Mouse (Mus musculus) thymus, postnatal 0 days (tissue): ENCODE data around the gene Rufy1. TPM values are rescaled to one million over a fixed set of nuclear protein-coding genes. Genes with fewer than 3 reads are reported as not detected.
A peak's percentile ranks its signal among the peaks of the same experiment; 100 is the strongest.

Experiments used
- DNase-seq: peaks from one replicate; pipeline ENCODE4 v3.0.0-alpha.2; 2015; ENCODE audit warnings: low spot score
- polyA plus RNA-seq: library from polyadenylated mRNA; unstranded; fragments of >200 nt; fragmentation: Nextera tagmentation; extraction: Ambion mirVana; gene quantifications from 2 replicates; pipeline ENCODE4 v1.2.1, GENCODE M21; 2015

Gene Rufy1
- polyA plus RNA-seq, 1 experiment from 2014 or later = 13.6 TPM

DNA sequence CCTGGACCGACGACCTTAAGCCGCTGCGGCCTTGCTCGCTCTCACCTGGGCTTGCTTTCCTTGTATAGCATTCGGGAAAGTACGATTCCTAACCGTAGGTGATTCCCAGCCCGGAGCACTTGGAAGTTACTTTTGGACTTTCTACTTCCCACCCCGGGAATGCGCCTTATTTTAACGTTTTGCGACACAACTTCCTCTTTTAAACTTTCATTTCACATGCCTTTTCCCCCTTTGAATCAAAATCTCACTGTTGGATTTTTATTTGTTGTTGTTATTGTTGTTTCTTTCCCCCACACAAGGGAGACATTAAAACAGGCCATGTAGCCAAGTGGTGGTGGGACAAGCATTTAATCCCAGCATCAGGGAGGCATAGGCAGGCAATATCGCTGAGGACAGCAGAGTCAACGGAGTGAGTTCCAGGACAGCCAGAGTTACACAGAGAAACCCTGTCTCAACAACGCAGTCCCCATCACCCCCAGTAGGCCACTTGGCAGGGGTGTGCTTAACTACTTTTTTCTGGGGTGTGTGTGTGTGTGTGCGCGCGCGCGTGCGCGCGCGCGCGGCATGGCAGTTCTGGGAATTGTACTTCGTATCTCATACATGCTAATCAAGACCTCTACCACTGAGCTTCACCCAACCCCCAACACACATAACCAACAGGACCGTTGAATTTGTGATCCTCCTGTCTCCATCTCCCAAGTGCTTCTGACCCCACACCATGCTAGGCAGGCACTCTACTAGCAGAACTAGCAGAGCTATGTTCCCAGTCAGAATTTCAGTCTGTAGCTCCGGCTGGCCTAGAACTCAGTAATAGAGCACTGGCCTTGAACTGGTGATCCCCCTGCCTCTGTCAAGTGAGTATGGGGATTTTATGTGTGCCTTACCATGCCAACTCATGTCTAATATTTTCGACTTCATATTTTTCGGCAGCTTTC lies 476 bp upstream of the Rufy1 start:
- peak; percentile 47 for DNase-seq

DNA sequence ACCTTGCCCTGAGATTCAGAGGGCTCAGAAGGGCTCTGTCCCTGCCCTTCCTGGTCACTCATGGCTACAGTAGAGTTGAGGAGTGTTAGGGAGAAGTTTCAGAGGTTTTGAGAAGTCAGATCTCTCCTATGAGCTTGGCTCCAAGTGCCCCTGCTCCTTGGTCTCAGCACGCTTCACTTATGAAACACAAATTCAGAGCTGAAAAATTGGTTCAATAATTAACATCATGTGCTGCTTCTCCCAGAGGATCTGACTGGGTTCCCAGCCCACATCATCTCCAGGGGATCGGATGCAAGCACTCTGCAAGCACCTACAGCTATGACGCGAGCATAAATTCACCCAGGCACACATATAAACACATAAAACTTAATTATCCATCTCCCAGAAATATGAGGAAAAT lies 4.9 kb downstream of the Rufy1 start:
- DNase-seq = no peak

DNA sequence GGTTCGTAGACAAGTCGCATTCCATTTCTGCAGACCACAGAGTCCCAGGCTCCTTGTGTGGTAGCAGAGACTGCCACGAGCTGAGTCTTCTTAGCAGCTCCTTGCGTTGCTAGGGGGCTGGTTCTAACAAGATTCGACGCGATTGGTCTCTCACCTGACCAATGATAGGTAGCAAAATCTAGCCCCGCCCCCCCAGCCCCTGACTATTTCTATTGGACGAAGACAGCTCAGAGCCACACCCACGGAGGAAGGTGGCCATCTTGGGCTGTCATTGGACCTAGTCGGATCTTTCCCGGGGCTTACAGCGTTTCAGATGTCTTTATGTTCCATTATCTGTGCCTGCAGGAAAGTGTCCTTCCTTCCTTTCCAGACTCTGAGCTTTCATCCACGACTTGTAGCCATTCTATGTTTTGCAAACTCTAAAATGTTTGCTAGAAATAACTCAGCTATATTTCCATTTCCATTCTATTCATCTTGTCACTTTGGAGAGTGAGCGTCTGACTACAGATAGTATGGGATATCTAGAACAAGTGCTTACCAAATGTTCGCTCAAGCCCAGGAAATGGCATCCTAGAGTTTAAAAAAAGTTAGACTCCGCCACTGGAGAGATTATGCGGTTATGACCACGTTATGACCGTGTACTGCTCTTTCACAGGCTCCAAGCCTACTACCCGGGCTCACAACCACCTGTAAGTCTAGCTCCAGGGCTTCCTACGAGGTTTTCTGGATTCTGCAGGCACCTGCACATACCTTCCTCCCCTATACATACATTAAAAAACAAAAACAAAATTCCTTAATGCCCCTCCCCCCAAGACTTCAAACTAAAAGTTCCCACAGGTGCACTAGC lies 8.8 kb downstream of the Rufy1 start:
- DNase-seq = peak; percentile 88

DNA sequence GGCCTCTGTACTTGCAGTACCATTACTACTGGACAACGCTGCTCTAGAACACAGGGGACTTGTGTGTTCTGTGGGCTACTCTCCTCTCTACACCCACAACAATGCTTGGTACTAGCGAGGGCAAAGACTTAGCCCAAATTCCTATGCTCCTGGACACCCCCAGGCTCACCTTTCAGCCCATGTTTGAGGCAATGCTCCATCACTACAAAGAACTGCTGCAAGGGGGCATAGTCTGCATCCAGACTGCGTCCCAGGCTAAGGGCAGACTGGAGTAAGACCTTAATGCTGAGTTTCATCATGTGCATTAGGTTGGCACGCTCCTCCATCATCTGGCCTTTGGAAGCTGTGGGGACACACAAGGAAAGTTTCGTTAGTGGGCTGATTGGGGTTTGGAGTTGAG lies 9.5 kb downstream of the Rufy1 start:
- DNase-seq = no peak

DNA sequence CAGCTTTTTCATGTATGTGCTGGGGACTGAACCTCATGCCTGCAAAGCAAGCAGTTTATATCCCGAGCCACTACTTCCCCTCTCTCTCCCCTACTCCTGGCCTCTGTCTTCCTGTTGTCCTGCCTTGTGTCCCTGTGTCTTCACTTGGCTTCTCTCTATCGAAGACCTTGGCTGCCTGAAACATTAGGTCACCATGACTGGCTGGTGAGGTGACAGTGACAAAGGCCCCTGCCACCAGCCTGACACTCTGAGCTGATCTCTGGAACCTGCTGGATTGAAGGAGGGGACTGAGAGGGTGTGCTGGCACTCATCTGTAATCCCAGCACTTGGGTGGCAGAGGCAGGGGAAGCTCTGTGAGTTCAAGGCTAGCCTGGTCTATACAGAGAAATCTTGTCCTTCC lies 13.1 kb downstream of the Rufy1 start:
- DNase-seq = no peak

DNA sequence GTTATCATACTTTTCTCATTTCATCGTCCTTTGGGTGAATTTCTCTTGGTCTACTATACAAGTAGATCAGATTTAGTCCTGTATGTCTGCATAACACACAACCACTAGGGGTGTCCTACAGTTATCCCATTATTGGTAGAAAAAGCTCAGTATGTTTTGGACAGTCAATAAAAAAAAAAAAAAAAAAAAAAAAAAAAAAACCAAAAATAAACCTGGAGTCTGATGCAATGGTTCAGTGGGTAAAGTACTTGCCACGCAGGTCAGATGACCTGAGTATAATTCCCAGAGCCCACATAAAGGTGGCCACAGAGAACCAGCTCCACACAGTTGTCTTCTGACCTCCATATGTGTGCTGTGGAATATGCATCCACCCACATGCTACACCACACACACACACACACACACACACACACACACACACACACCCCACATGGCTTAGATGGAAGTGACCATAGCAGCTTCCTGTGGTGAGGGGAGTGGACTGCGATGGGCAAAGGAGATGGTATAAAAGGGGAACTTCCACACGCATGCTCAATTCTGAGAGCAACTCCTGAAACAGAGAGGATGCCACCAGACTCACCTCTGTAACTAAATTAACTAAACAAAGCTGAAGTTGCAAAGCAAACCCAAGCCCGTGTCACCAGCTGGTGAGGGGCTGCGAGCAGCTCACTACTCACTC lies 15.2 kb downstream of the Rufy1 start:
- no peak for DNase-seq

DNA sequence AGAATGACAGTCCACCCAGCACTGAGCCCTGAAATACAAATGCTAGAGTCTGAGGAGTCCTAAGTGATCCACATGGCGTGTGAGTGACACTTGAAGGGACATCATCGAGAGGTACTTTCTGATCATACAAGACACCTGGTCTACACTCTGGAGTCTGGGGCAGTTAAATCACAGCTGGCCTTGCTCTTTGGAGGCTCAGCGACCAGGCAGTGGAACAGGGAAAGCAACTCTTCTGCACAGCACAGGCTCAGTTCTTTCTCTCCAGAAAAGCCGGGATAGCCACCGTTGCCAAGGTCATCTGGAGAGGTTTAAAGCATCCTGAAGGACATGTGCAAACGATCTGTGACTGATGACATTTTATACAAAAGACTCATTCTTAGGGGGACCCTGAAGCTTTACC lies 23.7 kb downstream of the Rufy1 start:
- DNase-seq = no peak

DNA sequence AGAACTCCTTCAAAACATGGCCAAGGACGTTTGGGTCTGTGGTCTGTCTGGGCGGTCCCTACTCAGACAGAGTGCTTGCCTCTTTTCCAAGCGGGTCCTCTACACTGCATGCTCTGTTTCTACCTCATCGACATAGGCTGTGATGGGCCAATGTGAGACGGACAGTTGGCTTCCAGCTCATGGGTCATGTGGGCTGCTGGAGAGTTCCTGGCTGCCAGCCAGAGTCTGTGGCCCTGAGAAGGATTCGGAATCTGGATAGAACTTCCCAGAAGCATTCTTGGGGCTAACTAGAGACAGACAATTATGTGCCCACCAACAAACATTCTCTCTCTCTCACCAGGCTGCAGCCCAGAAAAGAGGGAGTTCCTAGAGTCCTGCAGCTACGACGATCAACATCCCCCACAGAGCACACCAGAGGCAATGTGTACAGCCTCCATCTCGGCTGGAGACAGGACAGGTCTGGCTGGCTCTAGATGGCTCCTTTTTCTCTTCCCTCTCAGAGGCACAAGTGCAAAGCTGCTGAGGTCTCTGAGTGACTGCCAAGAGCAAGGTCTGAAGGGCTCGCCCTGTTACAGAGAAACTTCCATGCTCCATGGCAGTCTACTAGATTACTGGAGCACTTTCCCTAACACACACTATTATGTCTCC lies 27.4 kb downstream of the Rufy1 start:
- no peak for DNase-seq

DNA sequence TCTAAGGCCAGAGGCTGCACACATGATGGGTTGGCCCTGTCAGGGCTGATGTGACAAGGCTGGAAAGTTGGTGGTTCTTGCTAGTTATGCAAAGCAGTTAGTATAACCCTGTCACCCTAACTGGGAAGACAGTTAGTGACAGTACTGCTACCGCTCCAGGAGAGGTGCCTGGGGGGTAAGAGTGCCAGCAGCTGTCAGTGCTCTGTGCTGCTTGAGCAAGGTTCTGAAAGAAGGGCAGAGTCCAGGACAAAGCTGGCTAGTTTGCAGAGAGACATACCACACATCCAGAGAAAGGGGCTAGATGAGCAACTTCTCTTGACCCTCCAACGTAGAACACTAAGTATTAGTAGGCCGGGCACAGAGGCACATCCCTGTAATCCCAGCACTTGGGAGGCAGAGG lies 28.4 kb downstream of the Rufy1 start:
- no peak for DNase-seq

DNA sequence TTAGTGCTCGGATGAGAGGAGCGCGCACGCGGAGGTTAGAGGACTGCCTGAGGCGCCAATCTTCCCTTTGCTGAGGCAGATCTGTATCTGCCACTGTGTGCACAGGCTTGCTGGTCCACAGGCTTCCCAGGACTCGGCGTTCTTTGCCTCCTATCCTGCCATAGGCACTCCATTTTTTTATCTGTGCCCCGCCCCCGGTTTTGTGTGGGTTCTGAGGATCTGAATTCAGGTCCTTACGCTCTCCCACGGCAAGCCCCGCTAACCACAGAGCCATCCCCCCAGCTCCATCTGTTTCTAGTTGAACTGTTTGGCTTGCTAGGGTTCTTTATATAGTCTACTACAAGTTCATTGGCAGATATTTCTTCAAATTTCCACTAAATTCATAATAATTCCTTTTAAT lies 32.1 kb downstream of the Rufy1 start:
- no peak for DNase-seq

DNA sequence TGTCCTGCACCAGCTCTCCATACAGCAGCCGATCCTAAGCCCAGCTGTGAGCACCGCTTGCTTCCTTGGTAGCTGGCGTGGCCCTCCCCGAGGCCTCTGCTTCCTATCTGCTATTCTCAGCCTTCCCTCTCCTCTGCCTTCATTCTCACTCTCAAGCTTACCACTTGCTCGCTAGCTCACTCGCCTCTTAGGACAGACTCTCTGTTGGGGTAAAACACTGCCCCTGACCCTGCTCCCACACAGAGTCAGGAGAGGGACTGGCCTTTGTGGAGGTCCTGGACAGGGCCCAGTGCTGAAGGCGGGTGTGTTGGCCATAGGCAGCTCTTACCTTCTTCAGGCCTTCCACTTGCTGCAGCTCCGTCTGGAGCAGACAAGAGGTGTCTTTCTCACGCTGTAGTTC lies 33.6 kb downstream of the Rufy1 start:
- no peak for DNase-seq

DNA sequence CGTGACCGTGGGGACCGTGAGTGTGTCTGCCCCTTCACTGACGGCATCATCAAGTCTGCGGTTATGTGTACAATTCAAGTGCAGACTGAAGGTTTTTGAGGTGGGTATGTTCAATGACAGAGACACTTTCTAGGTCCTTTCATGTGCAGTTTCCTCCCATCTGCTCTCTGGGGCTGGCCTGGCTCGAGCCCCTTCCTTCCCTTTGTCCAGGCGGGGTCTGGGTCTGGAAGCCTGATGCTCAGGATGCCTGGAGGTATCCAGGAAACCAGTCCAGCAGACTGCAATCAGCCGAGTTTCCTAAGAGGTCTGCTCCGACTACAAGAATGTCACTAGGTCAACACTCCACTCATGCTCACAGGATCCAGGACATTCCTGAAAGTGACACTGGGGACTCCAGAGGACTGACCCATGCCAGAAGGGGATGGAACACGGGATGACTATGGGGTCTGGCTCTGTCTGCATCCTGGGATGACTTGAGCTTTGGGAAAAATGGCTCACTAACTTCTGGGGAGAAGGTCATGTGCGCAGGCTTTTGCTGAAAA lies 34.1 kb downstream of the Rufy1 start:
- no peak for DNase-seq

DNA sequence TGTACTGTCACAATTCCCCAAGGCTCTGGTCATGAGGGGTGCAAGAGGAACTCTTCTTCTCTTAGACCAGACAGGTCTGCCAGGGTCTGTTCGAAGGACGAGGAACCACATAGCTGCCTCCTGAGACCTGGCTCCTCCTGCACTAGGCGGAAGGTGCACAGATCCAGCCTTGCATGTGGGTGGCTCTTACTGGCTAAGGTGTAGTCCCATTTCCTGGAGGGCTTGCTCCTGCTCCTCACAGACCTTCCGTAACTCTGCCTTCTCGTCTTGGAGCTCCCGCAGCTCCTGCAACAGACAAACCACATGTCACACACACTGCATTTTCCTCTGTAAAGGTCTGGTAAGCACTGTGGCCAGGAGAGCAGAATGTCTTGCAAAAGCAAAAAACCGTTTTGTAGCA lies 36.2 kb downstream of the Rufy1 start:
- DNase-seq = no peak

DNA sequence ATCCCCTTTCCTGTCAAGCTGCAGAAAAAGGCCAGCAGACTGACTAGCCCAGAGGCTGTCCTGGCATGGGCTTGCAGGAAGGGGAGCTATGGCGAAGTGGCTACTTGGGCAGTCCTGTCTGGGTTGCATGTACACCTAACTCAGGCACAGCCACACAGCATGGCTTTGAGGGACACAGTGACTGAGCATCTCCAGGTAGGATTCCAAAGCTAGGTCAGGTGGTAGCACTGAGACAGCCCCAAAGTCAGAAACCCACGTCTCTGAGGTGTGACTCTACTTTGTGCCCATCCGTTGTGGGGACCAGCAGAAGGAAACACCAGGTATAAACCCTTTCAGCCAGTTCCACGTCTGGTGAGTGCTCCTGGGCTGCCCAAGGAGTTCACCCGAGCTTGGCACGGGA lies 37.6 kb downstream of the Rufy1 start:
- no peak for DNase-seq

DNA sequence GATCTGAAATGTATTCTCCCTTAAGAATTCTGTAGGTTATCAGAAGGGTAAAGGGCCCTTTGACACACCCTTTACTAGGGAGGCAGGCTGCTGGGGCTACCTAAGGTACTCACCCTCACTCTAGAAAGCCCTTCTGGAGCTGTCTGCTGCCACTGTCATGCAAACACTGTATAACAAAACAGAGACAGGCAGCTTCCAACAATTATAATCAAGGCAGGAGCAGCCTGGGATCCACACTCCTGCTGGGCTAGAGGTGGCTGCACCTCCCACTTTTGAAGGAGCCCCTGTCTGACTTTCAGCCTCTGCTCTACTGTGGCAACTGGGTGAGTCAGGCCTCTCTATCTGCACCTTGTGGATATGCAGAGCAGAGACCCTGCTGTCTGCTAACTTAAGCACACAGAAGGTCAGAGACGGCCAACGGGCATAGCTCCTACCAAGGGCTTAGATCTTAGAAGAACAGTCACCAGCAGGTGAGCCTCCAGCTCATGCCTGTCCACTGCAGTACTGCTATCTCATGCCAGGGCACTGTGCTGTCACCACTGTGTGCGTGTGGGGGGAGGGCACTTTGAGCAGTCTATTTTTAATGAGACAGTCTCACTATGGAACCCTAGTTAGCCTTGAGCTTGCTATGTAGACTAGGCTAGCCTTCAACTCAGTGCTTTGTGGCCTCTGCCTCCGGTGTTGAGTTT lies 39.5 kb downstream of the Rufy1 start:
- DNase-seq = no peak

DNA sequence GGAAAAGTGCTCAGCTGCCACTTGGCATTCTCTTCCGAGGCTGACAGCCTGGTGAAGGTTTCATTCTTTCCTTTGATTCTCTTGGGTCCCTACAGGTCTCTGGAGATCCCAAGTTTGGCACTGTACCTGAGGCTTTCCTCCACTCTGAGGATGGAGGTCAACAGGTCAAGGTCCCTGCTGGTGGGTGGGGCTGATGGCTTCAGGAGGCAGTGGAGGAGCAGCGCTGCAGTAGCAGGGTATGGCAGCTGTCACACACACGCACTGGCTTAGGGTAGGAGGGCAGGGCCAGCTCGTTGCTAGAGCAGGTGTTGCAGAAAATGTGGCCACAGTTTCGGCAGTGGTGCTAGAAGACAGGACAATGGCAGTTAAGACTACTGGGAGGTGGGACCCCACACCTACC lies 41.3 kb downstream of the Rufy1 start:
- DNase-seq = no peak

DNA sequence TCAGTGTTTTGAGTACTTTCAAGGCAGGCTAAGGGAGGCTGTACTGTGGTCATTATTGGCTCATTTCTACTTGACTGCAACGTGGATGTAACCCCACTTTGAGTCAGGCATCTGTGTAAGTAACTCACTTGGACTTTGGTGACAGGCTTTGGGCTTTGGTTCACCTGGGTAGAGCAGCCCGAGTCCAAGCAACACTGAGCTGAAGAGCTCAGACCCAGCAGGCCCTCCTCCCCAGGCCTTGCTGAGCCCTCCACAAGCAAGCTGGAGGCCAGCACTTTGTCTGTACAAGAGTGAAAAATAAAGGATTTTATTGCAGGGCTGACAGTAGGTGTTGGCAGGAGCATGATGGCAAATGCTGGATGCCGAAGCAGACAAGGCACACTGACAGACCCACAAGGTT lies 41.9 kb downstream of the Rufy1 start:
- no peak for DNase-seq

DNA sequence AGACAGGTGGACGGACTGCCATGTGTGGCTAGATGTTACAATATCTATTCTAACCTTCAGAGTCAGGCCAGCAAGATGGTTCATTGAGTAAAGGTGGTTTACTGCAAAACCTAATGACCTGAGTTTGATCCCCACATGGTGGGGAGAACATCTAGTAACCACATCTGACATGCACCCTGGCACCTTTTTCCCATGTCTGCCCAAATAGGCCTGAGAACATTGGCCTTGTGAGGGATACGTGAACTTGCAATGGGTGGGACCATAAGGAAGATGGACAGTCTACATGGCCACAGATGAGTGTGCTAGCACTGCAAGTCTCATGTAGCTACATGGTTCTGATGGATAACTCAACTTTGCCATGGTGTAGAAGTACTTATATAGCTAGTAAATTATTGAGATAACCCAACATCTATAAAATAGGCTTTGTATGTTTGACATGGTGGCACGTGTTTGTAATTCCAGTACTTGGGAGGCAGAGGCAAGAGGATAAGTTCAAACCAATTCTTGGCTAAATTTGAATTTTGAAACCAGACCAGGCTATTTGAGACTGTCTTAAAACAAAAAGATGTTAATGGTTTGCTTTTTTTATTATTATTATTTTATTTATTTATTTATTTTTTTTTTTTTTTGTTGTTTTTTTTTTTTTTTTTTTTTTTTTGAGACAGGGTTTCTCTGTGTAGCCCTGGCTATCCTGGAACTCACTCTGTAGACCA lies 42.6 kb downstream of the Rufy1 start:
- no peak for DNase-seq

DNA sequence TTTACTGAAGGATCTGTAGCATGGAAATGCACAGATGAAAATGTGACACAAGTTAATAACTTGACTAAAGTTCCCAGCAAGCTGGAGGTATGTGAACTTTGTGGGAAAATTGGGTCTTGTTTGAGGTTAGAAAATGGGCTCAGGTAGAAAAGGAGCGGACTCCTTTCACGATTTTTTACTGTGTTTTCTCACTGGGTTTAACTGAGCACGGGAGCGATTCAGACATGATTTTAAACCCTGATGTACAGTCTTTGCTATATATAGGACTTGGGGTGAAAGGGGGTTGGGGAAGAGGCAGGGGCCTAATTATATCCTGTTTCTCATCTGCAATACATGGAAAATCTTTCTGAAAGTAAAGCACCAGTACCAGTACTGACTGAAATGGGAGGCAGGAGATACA lies 43.2 kb downstream of the Rufy1 start:
- no peak for DNase-seq

DNA sequence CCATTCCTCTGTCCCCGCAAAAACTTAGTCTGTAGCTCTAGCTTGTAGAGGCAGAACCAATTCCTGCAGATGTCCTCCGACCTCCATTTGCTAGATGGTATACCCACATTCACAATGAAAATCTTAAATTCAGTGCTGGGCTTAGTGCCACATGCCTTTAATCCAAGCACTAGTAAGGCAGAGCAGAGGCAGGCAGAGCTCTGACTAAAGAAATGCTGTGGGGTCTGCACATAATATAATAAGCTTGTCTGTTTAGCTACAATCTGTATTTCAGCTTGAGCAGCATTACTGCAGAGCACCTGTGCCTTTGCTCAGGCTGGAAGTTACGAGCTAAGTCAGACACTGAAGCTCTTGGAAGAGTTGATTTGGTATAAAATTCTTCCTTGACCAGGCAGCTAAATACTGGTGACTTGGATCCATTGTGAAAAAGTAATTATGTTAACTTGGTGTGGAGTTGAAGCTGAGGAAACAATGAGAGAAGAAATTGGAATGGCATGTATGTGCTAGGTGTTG lies 43.7 kb downstream of the Rufy1 start:
- DNase-seq = no peak
